Mouse (Mus musculus): Measurements from ENCODE around the gene Adh4. TPM values are rescaled to one million over a fixed set of nuclear protein-coding genes. Genes with fewer than 3 reads are reported as not detected.
"Not testable (repeated sequence)": the region's sequence is repeated elsewhere in the genome, so short reads cannot be mapped to it uniquely, and the experiment has no call there.

Gene Adh4
- polyA plus RNA-seq (2015; fragmentation: Nextera tagmentation; extraction: Ambion mirVana), result not detected in 2 replicates

DNA sequence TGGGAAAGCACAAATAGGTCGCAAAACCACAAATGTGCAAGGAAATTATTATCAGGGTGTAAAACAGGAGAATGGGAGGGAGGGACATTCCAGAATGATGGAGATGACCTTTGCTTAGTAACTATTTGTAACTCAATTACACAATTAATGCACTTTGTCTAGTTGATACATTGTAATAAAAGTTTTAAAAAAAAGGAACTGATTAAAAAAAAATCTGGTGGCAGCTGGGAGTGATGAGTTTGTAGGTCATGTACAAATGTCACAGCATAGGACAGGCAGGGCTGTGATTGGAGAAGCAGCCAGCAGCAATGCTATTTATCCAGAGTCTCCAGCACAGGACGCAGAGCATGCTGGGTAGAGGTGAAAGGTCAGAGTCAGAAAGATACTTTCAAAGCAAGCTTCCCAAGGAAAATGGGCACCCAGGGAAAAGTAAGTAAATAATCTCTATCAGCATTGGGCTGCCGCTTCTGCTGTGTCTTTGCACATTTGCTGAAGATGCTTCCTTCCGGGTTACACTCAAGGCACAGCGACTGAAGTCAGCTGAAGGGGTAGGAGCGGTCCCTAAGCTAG, at the start of gene Adh4:
TSS of gene Adh4 (plus strand) at position 346 of the 570 bp plus-strand sequence.
- ATAC-seq (ENCODE audit: low FRiP score), result no peak
- Histone ChIP-seq H3K9me3 (no peaks in the 10 kb centered on the region), H3K27ac (no peak within 1 kb of the TSS), H3K9ac (no peak within 1 kb of the TSS), H3K27me3 (no peaks in the 10 kb centered on the region), H3K36me3 (no peaks in the 10 kb centered on the region), H3K4me3 (no peak within 1 kb of the TSS), H3K4me1 (replicated peaks) (no peaks in the 10 kb centered on the region), H3K4me2 (no peak within 1 kb of the TSS)
- 70% methylated on average over 6 of the region's 6 CpGs for WGBS

DNA sequence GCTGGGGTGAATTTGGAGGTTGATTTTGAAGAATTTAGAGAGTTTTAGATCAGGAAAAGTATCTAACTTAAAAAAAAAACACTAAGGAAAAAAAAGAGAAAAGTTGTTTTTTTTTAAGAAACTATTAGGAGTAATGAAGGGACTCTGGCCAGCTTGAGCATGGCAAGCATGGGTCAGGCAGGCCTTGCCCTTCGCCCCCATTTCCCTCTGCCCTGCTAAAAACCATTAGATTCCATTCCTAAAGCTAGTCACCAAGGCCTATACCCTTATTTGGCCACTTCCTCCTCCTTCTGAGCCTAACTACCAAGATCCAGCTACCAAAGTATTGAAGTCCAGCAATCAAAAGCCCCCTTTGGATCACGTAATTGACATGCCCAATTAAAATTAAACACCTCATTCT, 49.1 kb upstream of the Adh4 start:
- 92% methylated on average over 2 of the region's 2 CpGs for WGBS
- no peak overlapping the region for H3K9ac ChIP-seq
- H3K4me2 ChIP-seq, result no peak overlapping the region
- H3K27me3 ChIP-seq, result no peaks in the 10 kb centered on the region
- no peaks in the 10 kb centered on the region for H3K4me1 ChIP-seq (replicated peaks)
- H3K36me3 ChIP-seq, result no peaks in the 10 kb centered on the region
- H3K9me3 ChIP-seq, result no peaks in the 10 kb centered on the region
- ATAC-seq (ENCODE audit: low FRiP score), result no peak
- H3K4me3 ChIP-seq, result no peak overlapping the region
- no peak overlapping the region for H3K27ac ChIP-seq

DNA sequence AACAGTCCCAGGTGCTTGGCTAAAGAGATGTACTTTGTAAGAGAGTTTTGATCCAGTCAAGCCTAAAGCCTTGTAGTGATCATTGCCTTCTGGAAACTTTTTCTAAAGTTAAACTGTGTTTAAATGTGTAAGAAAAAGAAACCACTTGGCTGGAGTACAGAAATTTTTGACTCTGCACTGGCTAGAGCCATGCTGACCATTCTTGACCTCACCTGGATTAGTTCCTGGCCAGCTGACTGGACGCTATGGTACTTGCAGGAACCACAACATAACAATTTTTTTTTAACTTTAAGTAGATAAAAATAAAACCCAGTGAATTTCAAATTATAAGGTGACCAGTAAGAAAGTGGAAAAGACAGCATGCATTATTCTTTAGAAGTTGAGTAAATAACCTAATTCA, 45.7 kb upstream of the Adh4 start:
- Histone ChIP-seq H3K27me3 (no peaks in the 10 kb centered on the region), H3K9me3 (no peaks in the 10 kb centered on the region), H3K4me1 (replicated peaks) (no peaks in the 10 kb centered on the region), H3K36me3 (no peaks in the 10 kb centered on the region), H3K27ac (no peak overlapping the region), H3K4me3 (no peak overlapping the region), H3K4me2 (no peak overlapping the region), H3K9ac (no peak overlapping the region)
- ATAC-seq (ENCODE audit: low FRiP score), result no peak
- 85% methylated on average over 1 of the region's 1 CpGs for WGBS

DNA sequence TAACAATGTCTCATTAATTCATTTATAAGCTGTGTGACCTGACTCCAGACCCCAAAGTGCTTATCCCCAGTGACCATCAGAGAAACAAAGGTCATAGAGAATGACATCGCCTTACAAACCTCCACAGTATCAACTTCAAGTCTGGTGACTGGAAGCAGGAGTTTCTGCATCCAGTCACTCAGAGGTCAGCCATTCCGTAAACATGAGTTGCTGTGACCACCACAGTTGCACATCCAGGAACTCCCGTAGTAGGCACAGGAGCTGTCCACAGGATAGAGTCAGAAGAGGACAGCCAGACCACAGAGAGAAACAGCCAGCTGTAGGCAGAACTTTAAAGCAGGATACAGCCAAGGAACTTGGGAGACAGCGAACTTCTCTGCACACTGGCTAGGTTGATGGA, 45.0 kb upstream of the Adh4 start:
- not testable (repeated sequence) for ATAC-seq (ENCODE audit: low FRiP score); H3K27ac ChIP-seq; H3K36me3 ChIP-seq; H3K27me3 ChIP-seq; H3K4me3 ChIP-seq; H3K9ac ChIP-seq; H3K9me3 ChIP-seq; H3K4me1 ChIP-seq (replicated peaks); H3K4me2 ChIP-seq
- 80% methylated on average over 4 of the region's 4 CpGs for WGBS

DNA sequence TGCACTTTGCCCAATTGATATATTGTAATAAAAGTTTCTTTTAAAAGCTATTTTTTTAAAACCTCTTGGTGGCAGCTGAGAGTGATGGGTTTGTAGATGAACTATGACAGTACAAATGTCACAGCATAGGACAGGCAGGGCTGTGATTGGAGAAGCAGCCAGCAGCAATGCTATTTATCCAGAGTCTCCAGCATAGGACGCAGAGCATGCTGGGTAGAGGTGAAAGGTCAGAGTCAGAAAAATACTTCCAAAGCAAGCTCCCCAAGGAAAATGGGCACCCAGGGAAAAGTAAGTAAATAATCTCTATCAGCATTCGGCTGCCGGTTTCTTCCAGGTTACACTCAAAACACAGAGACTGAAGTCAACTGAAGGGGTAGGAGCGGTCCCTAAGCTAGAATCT, 41.3 kb upstream of the Adh4 start:
- Histone ChIP-seq H3K9ac (no peak overlapping the region), H3K4me1 (replicated peaks) (no peaks in the 10 kb centered on the region), H3K27me3 (no peaks in the 10 kb centered on the region), H3K4me3 (no peak overlapping the region), H3K36me3 (no peaks in the 10 kb centered on the region), H3K9me3 (no peaks in the 10 kb centered on the region), H3K4me2 (no peak overlapping the region), H3K27ac (no peak overlapping the region)
- ATAC-seq (ENCODE audit: low FRiP score), result no peak
- 76% methylated on average over 4 of the region's 4 CpGs for WGBS

DNA sequence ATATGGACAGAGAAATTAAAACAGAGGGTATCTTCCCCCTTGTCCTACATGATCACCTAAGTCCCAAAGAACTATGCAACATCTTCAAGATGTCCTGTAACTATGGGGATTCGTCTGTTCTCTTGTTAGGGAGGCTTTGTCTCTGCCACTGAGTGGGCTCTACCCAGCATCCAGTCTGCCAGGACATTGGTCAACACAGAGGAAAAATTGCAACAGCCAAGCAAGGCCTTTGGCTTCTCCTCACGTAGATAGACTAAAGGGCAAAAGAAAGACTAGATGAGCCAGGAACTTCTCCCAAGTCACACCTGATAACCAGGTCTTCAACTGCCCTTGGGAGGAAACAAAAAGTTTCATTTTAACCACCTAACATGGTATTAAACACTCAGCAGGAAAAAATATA, 40.1 kb upstream of the Adh4 start:
- ATAC-seq (ENCODE audit: low FRiP score), result no peak
- H3K27ac ChIP-seq, result no peak overlapping the region
- 78% methylated on average over 2 of the region's 2 CpGs for WGBS
- no peaks in the 10 kb centered on the region for H3K27me3 ChIP-seq
- no peaks in the 10 kb centered on the region for H3K4me1 ChIP-seq (replicated peaks)
- H3K4me2 ChIP-seq, result no peak overlapping the region
- H3K4me3 ChIP-seq, result no peak overlapping the region
- no peaks in the 10 kb centered on the region for H3K36me3 ChIP-seq
- H3K9ac ChIP-seq, result no peak overlapping the region
- H3K9me3 ChIP-seq, result no peaks in the 10 kb centered on the region

DNA sequence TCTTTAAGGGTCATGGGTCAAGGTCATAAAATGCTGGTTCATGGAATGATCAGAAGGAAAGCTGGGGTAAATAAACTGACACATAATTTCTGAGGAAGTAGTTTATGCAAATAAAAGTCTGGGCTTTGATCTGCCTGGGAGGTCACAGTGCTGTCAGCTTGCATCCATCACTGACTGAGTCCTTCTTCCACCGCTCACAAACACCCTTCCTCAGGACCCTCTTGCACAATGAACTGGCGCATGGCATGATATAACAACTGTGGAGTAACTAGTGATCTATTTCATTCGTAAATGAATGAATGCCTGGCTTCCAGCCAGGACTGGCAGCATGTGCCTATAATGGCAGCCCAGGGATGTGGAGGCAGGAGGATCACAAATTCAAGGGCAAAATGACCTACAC, 34.1 kb upstream of the Adh4 start:
- Histone ChIP-seq H3K27ac (no peak overlapping the region), H3K4me1 (replicated peaks) (0 out of 2 replicates have a peak, but pooled peaks cover 3% of the 10 kb centered on the region), H3K4me3 (no peak overlapping the region), H3K9ac (no peak overlapping the region), H3K27me3 (no peaks in the 10 kb centered on the region), H3K36me3 (no peaks in the 10 kb centered on the region), H3K9me3 (no peaks in the 10 kb centered on the region), H3K4me2 (no peak overlapping the region)
- WGBS, result 24% methylated on average over 3 of the region's 3 CpGs
- ATAC-seq (ENCODE audit: low FRiP score), result no peak

DNA sequence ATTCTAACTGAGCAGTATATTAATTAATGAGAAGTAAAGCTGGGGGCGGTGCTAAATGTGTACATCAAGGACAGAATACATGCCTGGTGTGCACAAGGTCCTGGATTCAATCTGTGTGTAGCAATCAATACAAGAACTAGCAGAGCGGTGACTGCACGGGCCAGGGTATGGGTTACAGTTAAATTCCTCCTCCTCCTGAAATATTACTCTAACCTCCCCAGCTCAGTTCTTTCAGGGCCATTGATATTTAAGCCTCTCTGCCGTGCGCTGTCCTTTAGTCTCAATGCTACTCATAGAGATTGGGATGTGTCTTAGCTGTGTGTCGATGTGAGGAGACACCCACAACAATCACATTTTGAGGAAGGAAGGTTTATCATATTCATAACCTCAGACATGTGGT, 28.1 kb upstream of the Adh4 start:
- H3K4me3 ChIP-seq, result no peak overlapping the region
- no peaks in the 10 kb centered on the region for H3K36me3 ChIP-seq
- ATAC-seq (ENCODE audit: low FRiP score), result no peak
- no peaks in the 10 kb centered on the region for H3K9me3 ChIP-seq
- no peak overlapping the region for H3K4me2 ChIP-seq
- no peaks in the 10 kb centered on the region for H3K27me3 ChIP-seq
- WGBS, result 91% methylated on average over 6 of the region's 6 CpGs
- no peak overlapping the region for H3K27ac ChIP-seq
- no peaks in the 10 kb centered on the region for H3K4me1 ChIP-seq (replicated peaks)
- H3K9ac ChIP-seq, result no peak overlapping the region

DNA sequence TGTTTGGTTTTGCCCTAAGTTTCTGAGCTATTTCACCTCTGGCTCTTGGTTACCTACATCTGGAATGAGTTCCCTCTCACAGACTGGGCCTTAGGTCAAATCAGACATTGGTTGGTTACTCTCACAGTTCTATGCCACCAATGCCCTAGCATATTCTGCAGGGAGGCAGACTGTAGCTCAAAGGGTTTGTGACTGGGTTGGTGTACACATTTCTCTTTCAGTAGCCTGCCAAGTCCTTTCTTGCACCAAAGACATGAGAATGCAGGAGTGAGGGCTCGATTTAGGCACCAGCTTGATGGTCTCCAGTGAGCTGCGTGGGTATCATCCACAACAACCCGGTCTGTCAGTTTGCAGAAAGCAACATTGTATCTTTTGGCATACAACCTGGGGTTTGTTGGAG, 10.4 kb upstream of the Adh4 start:
- ATAC-seq (ENCODE audit: low FRiP score), result no peak
- Histone ChIP-seq H3K4me1 (replicated peaks) (no peaks in the 10 kb centered on the region), H3K36me3 (no peaks in the 10 kb centered on the region), H3K9me3 (no peaks in the 10 kb centered on the region), H3K9ac (no peak overlapping the region), H3K27me3 (no peaks in the 10 kb centered on the region), H3K27ac (no peak overlapping the region), H3K4me3 (no peak overlapping the region), H3K4me2 (no peak overlapping the region)
- WGBS, result 73% methylated on average over 3 of the region's 3 CpGs

DNA sequence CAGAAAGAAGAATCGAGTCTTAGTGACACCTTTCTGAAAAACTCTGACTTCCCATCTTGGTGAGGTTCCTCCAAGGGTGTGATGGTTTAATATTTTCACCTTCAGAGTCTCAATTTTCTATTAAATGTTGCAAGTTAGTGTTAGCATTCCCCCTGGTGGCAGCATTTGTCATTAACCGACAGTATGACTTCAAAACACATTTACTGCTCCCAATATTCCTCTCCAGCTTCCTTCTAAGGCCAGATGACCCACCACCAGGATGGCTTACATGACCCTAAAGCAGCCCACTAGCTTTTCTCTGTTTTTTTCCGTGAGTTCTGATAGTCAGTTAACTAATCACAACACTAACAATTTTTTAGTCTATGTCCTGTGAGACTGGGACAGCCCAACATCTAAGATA, 9.9 kb upstream of the Adh4 start:
- no peak overlapping the region for H3K4me3 ChIP-seq
- ATAC-seq (ENCODE audit: low FRiP score), result no peak
- 58% methylated on average over 3 of the region's 3 CpGs for WGBS
- H3K9me3 ChIP-seq, result no peaks in the 10 kb centered on the region
- H3K9ac ChIP-seq, result no peak overlapping the region
- H3K36me3 ChIP-seq, result no peaks in the 10 kb centered on the region
- H3K4me2 ChIP-seq, result no peak overlapping the region
- no peaks in the 10 kb centered on the region for H3K27me3 ChIP-seq
- no peaks in the 10 kb centered on the region for H3K4me1 ChIP-seq (replicated peaks)
- H3K27ac ChIP-seq, result no peak overlapping the region

DNA sequence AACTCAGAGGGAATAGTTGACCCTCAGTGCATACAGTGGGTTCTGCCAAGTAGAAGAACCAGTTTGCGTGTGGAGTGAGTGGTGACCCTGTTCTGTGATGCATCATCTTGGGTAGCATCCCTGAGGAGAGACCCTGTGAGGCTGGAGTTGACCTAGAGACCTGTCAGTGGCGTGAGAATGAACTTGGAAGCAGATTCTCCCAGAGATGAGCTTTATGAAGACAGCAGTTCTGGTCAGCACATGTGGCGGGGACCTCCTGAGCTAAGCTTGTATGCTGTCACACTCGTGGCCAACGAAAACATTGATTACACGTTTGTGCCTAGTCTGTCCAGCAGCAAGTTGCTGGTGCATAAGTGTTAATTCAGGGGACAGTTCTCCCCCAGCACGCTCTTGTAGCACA, 9.4 kb upstream of the Adh4 start:
- H3K9ac ChIP-seq, result no peak overlapping the region
- no peaks in the 10 kb centered on the region for H3K36me3 ChIP-seq
- no peak overlapping the region for H3K4me3 ChIP-seq
- no peak for ATAC-seq (ENCODE audit: low FRiP score)
- H3K27me3 ChIP-seq, result no peaks in the 10 kb centered on the region
- H3K4me2 ChIP-seq, result no peak overlapping the region
- H3K27ac ChIP-seq, result no peak overlapping the region
- H3K4me1 ChIP-seq (replicated peaks), result no peaks in the 10 kb centered on the region
- WGBS, result 83% methylated on average over 7 of the region's 7 CpGs
- H3K9me3 ChIP-seq, result no peaks in the 10 kb centered on the region

DNA sequence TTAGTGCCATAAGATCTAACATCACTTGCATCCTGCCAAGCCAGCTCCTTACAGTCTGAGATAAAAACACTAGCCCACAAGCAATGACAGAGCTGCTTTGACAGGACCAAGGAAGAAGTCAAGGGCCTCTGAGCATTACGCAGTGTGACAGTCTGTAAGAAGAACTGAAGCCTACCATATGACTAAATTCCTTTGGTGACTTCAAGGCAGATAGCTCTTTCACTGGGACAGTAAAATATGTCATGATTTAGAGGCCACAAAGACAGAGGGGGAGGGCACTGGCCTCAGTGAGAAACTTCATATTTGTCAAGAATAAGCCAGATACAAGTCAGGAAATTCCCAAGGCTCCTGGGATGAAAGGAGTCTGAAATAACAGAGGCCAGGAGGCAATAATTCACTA, 7.3 kb upstream of the Adh4 start:
- H3K27ac ChIP-seq, result no peak overlapping the region
- ATAC-seq (ENCODE audit: low FRiP score), result no peak
- H3K9ac ChIP-seq, result no peak overlapping the region
- 93% methylated on average over 1 of the region's 1 CpGs for WGBS
- no peaks in the 10 kb centered on the region for H3K27me3 ChIP-seq
- no peak overlapping the region for H3K4me3 ChIP-seq
- H3K4me2 ChIP-seq, result no peak overlapping the region
- no peaks in the 10 kb centered on the region for H3K36me3 ChIP-seq
- H3K4me1 ChIP-seq (replicated peaks), result no peaks in the 10 kb centered on the region
- no peaks in the 10 kb centered on the region for H3K9me3 ChIP-seq

DNA sequence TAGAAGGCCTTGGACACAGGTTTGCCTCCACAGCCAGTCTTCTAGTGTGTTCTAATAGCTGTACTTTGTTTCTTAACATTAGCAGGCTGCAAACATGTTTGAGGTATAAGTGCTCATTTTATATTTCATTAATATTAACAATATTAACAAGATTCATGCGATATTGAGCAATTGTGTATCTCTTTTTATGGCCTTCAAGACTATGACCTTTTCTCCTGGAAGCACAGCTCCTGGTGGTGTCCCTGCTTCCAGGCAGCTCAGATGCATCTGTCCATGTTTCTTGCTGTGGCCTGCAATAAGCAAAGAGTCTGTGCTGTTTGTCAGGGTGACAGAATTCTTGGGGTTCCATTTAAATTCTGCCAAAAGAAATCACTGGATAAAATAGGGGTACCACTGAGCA, 5.7 kb upstream of the Adh4 start:
- no peak for ATAC-seq (ENCODE audit: low FRiP score)
- Histone ChIP-seq H3K4me1 (replicated peaks) (no peaks in the 10 kb centered on the region), H3K4me2 (no peak overlapping the region), H3K9me3 (no peaks in the 10 kb centered on the region), H3K27ac (no peak overlapping the region), H3K4me3 (no peak overlapping the region), H3K27me3 (no peaks in the 10 kb centered on the region), H3K36me3 (no peaks in the 10 kb centered on the region), H3K9ac (no peak overlapping the region)
- 83% methylated on average over 1 of the region's 1 CpGs for WGBS

DNA sequence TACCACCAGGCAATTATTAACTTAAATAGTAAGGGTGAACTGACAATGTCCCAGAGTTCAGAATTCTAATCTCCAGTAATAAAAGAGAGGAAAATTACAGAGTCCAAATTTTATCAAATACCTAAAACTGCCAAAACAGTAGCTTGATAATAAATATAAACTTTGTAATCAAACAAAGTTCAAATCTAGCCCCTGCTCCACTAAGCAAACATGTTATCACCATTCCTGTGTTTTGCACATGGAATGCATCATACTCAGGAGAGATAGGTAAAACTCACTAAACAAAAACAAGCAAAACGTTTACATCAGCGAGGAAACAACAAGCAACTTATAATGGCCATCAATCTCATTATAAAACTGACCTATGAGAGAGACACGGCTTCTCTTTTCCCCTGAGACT, 5.1 kb upstream of the Adh4 start:
- WGBS, result 72% methylated on average over 3 of the region's 3 CpGs
- no peak overlapping the region for H3K4me2 ChIP-seq
- H3K27me3 ChIP-seq, result no peaks in the 10 kb centered on the region
- H3K36me3 ChIP-seq, result no peaks in the 10 kb centered on the region
- no peaks in the 10 kb centered on the region for H3K4me1 ChIP-seq (replicated peaks)
- ATAC-seq (ENCODE audit: low FRiP score), result no peak
- no peak overlapping the region for H3K4me3 ChIP-seq
- no peaks in the 10 kb centered on the region for H3K9me3 ChIP-seq
- H3K9ac ChIP-seq, result no peak overlapping the region
- H3K27ac ChIP-seq, result no peak overlapping the region
